Mouse (Mus musculus) hindbrain, embryonic 11.5 days (tissue): ENCODE data around the gene Rab29. TPM values are rescaled to one million over a fixed set of nuclear protein-coding genes. Genes with fewer than 3 reads are reported as not detected.
"Not testable (repeated sequence)": the region's sequence is repeated elsewhere in the genome, so short reads cannot be mapped to it uniquely, and the experiment has no call there.

ENCODE experiments used
- ATAC-seq: fragments of 200-750 bp; cut with Nextera tagmentation; 2 replicates; pipeline ENCODE4 v1.8.0; 2017; ENCODE audit warnings: mild to moderate bottlenecking, moderate TSS enrichment, moderate library complexity; ENCODE audit not compliant: low FRiP score
- DNase-seq: peaks from one replicate; pipeline ENCODE4 v3.0.0-alpha.2; 2015; ENCODE audit warnings: low spot score
- H3K27ac ChIP-seq: fragments of 300-500 bp; sonication (generic); 2 replicates; pipeline ENCODE4 v1.5.1; 2014; ENCODE audit warnings: mild to moderate bottlenecking, low read depth, low read length
- H3K27me3 ChIP-seq: fragments of 300-500 bp; sonication (generic); 2 replicates; pipeline ENCODE4 v1.6.1; 2014; ENCODE audit warnings: mild to moderate bottlenecking, low read length, moderate library complexity, mixed read lengths; ENCODE audit not compliant: control insufficient read depth, insufficient read depth
- H3K36me3 ChIP-seq: fragments of 300-500 bp; sonication (generic); 2 replicates; pipeline ENCODE4 v1.6.1; 2014; ENCODE audit warnings: mild to moderate bottlenecking, low read length, moderate library complexity, mixed read lengths; ENCODE audit not compliant: control insufficient read depth, insufficient read depth
- H3K4me1 ChIP-seq: fragments of 300-500 bp; sonication (generic); replicated peaks from 2 replicates; pipeline ENCODE4 v1.6.1; 2014; ENCODE audit warnings: low read length, mixed read lengths; ENCODE audit not compliant: control insufficient read depth, insufficient read depth
- H3K4me2 ChIP-seq: fragments of 300-500 bp; sonication (generic); replicated peaks from 2 replicates; pipeline ENCODE4 v1.6.1; 2014; ENCODE audit warnings: mild to moderate bottlenecking, low read depth, low read length
- H3K4me3 ChIP-seq: fragments of 300-500 bp; sonication (generic); 2 replicates; pipeline ENCODE4 v1.5.1; 2014; ENCODE audit warnings: low read depth, low read length
- H3K9ac ChIP-seq: fragments of 300-500 bp; sonication (generic); 2 replicates; pipeline ENCODE4 v1.6.1; 2014; ENCODE audit warnings: low read depth, low read length
- H3K9me3 ChIP-seq: fragments of 300-500 bp; sonication (generic); 2 replicates; pipeline ENCODE4 v1.6.1; 2016; ENCODE audit warnings: low read length; ENCODE audit not compliant: control insufficient read depth
- WGBS: fragments of 180-500 bp; shearing (Covaris S2); extraction: QIAGEN DNeasy Blood & Tissue Kit; methylation state at CpG from one replicate; pipeline ENCODE4 v1.1.7; 2014; 5-methylcytosine and 5-hydroxymethylcytosine counted together
- polyA plus RNA-seq: library from polyadenylated mRNA; unstranded; fragments of >200 nt; fragmentation: Nextera tagmentation; extraction: Ambion mirVana; gene quantifications from 2 replicates; pipeline ENCODE4 v1.2.1, GENCODE M21; 2014

Rab29 gene
- polyA plus RNA-seq, 1 experiment from 2014 or later, result 14.5 TPM

DNA sequence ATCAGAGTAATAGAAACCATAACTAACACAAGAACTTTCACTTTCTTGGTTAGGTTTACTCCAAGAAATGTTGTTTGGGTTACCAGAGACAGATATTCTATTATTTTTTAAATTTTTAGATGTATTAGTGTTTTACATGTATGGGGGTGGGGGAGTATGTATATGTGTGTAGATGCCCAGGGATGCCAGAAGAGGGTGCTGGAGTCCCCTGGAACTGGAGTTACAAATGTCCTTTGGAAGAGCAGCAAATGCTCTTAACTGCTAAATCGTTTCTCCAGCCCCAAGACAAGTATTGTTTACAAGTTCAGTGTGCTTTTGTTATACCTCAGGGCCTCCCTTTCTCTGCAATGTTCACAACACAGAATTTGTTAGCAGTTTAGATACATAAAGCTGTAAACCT is 38.5 kb downstream of the Rab29 start:
- no peak for DNase-seq
- Histone ChIP-seq H3K27ac (no peak overlapping the region), H3K4me1 (no peaks in the 10 kb centered on the region), H3K9ac (no peak overlapping the region), H3K9me3 (no peaks in the 10 kb centered on the region), H3K4me3 (no peak overlapping the region), H3K36me3 (no peaks in the 10 kb centered on the region), H3K4me2 (no peak overlapping the region), H3K27me3 (no peaks in the 10 kb centered on the region)
- WGBS, result 21% methylated on average over 1 of the region's 1 CpGs
- no peak for ATAC-seq

- Histone ChIP-seq H3K36me3 (no peaks in the 10 kb centered on the region), H3K27me3 (no peaks in the 10 kb centered on the region), H3K27ac (no peak overlapping the region), H3K4me3 (no peak overlapping the region), H3K9ac (no peak overlapping the region), H3K9me3 (no peaks in the 10 kb centered on the region), H3K4me2 (no peak overlapping the region), H3K4me1 (no peaks in the 10 kb centered on the region)
- ATAC-seq, result no peak
- 92% methylated on average over 3 of the region's 3 CpGs for WGBS
- DNase-seq, result no peak
Measured at GRCm38 (mm10) chr1:131908456-131908855, 41.4 kb downstream of the Rab29 start.

DNA sequence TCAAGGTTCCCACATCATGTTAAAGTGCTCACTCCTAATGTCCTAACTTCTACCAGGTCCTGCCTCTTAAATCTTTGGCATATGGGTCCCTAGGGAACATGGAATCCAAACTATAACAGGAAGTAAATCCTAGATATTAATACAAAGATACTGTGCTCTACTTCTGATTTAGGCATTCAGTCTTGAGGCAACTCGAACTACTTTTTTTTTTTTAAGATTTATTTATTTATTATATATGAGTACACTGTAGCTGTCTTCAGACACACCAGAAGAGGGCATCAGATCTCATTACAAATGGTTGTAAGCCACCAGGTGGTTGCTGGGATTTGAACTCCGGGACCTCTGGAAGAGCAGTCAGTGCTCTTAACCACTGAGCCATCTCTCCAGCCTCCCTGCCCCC is 42.2 kb downstream of the Rab29 start:
- H3K4me2 ChIP-seq, H3K4me3 ChIP-seq, DNase-seq, H3K27me3 ChIP-seq, H3K27ac ChIP-seq, ATAC-seq, H3K36me3 ChIP-seq, H3K9me3 ChIP-seq, H3K4me1 ChIP-seq, H3K9ac ChIP-seq: not testable (repeated sequence)
- 92% methylated on average over 2 of the region's 2 CpGs for WGBS

DNA sequence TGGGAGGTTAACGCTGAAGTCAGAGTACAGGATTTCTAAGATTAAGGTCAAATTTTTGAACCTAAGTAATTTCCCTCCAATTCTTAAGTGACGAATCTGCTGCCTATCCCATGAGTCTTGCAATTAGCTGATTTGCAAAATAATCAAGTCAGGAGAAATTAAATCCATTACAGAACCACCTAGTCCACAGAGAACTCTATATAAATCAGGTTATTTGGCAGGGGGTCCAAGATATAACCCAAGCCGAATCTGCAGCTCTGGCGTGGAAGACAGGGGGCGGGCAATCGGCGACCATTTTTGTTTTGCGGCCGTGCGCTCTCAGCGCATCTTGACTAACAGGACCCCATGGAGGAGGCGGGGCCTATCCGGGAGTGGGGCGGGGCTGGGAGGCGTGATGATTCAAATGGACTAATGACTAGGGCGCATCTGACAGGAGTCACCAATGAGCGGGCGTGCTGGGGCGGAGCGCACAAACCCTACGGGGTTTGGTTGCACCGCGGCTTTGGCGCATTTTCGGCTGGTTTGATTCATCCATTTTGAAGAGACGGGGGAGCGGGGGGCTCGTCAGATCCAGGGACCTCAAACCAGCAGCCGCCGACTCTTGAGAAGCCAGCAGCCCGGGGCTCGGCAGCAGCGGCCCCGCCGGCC is 43.1 kb downstream of the Rab29 start, which contains the start of gene Nucks1:
Gene Nucks1 (plus strand): TSS at position 534 of the 648 bp plus-strand sequence.
- Histone ChIP-seq H3K27ac (peak within 1 kb of the TSS; percentile 97), H3K9me3 (no peaks in the 10 kb centered on the region), H3K4me3 (peak within 1 kb of the TSS; percentile 94), H3K9ac (peak within 1 kb of the TSS; percentile 98), H3K4me1 (no peaks in the 10 kb centered on the region), H3K36me3 (no peaks in the 10 kb centered on the region), H3K27me3 (no peaks in the 10 kb centered on the region), H3K4me2 (peak within 1 kb of the TSS; percentile 54)
- peak; percentile 99 for ATAC-seq
- peak; percentile 98 for DNase-seq
- WGBS, result under 1% methylated on average over 35 of the region's 35 CpGs

- H3K27ac ChIP-seq, result peak overlapping the region; percentile 97
Measured at GRCm38 (mm10) chr1:131910674-131911558, 43.9 kb downstream of the Rab29 start.

DNA sequence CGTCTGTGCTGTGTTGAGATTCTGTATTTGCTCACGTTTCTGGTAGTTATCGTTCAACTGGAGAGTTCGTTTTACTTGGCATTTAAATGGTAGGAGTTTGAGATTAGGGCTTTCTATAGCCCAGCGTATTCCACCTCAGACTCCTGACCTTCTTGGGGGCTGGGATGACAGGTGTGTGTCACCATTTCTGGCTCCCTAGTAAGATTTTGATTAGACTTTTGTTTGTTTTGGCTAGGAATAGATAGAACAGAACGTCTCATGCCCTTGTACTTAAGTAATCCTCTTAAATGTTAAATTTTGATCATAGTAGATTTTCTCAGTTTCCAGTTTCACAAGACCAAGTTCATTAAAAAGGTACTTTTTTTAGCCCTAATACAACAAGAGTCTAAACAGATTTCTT is 50.6 kb downstream of the Rab29 start:
- Histone ChIP-seq H3K9me3 (no peaks in the 10 kb centered on the region), H3K27me3 (no peaks in the 10 kb centered on the region), H3K4me3 (no peak overlapping the region), H3K4me1 (no peaks in the 10 kb centered on the region), H3K36me3 (peaks cover 6% of the 10 kb centered on the region; the same call in 1 of the 2 replicates), H3K9ac (no peak overlapping the region), H3K4me2 (no peak overlapping the region), H3K27ac (no peak overlapping the region)
- DNase-seq, result no peak
- 89% methylated on average over 6 of the region's 6 CpGs for WGBS
- ATAC-seq, result no peak

More at GRCm38 (mm10) chr1:131910674-131911558, 43.9 kb downstream of the Rab29 start:
- peak; percentile 91 for ATAC-seq
- WGBS, result under 1% methylated on average over 57 of the region's 88 CpGs
- DNase-seq, result peak; percentile 83
- Histone ChIP-seq H3K4me2 (peak overlapping the region; percentile 54), H3K36me3 (no peaks in the 10 kb centered on the region), H3K27me3 (no peaks in the 10 kb centered on the region), H3K9ac (peak overlapping the region; percentile 98), H3K4me3 (peak overlapping the region; percentile 94), H3K4me1 (no peaks in the 10 kb centered on the region), H3K9me3 (no peaks in the 10 kb centered on the region)

DNA sequence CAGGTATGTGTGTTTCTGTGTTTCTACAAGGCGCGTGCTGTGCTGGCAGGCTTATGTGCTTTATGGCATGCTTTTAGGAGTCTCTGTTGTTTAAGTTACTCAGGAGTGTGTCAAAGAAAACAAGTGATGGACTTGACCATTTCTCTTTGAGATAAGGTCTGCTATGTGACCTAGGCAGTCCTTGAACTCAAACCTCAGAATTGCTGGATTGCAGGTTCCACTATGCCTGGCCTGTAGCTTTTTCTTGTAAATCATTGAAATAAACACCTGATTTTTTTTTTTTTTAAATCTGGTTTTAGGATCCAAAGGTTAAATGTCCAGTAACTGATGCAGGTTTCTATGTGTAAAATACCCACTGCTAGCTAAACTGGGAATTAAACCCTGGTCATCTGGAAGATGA is 52.0 kb downstream of the Rab29 start:
- H3K9ac ChIP-seq, result no peak overlapping the region
- no peaks in the 10 kb centered on the region for H3K27me3 ChIP-seq
- no peaks in the 10 kb centered on the region for H3K9me3 ChIP-seq
- H3K4me3 ChIP-seq, result no peak overlapping the region
- H3K4me1 ChIP-seq, result no peaks in the 10 kb centered on the region
- 98% methylated on average over 2 of the region's 2 CpGs for WGBS
- ATAC-seq (no peak), DNase-seq (no peak)
- H3K27ac ChIP-seq, result no peak overlapping the region
- H3K4me2 ChIP-seq, result no peak overlapping the region
- H3K36me3 ChIP-seq, result peaks cover 11% of the 10 kb centered on the region; the same call in 1 of the 2 replicates

GRCm38 (mm10) chr1:131922100-131922499 is 55.1 kb downstream of the Rab29 start:
- Histone ChIP-seq H3K27me3 (no peaks in the 10 kb centered on the region), H3K36me3 (peaks cover 18% of the 10 kb centered on the region), H3K9me3 (no peaks in the 10 kb centered on the region), H3K4me2 (no peak overlapping the region), H3K9ac (no peak overlapping the region), H3K4me3 (no peak overlapping the region), H3K27ac (no peak overlapping the region), H3K4me1 (no peaks in the 10 kb centered on the region)
- DNase-seq, result no peak
- no peak for ATAC-seq
- 99% methylated on average over 3 of the region's 3 CpGs for WGBS
